Mouse (Mus musculus) testis, adult 2 months (tissue): ENCODE data around the gene Crybb2. TPM values are rescaled to one million over a fixed set of nuclear protein-coding genes. Genes with fewer than 3 reads are reported as not detected.

Source experiments
- H3K27ac ChIP-seq: fragments of 200-500 bp; 2 replicates; pipeline ENCODE4 v1.5.1; 2012; ENCODE audit warnings: low read depth, low read length; ENCODE audit not compliant: control insufficient read depth, insufficient read depth
- H3K27me3 ChIP-seq: fragments of 200-500 bp; 2 replicates; pipeline ENCODE4 v1.6.1; 2012; ENCODE audit warnings: mild to moderate bottlenecking, low read length, moderate library complexity; ENCODE audit not compliant: control insufficient read depth, insufficient read depth
- H3K36me3 ChIP-seq: fragments of 200-500 bp; 2 replicates; pipeline ENCODE4 v1.6.1; 2012; ENCODE audit warnings: mild to moderate bottlenecking, low read length; ENCODE audit not compliant: control insufficient read depth, insufficient read depth
- H3K4me1 ChIP-seq: fragments of 200-500 bp; 2 replicates; pipeline ENCODE4 v1.6.1; 2012; ENCODE audit warnings: low read length; ENCODE audit not compliant: control insufficient read depth, insufficient read depth
- H3K4me3 ChIP-seq: fragments of 200-500 bp; 2 replicates; pipeline ENCODE4 v1.5.1; 2012; ENCODE audit warnings: low read depth, mild to moderate bottlenecking, low read length, moderate library complexity, mixed read lengths; ENCODE audit not compliant: control insufficient read depth
- CTCF ChIP-seq: fragments of 200-500 bp; IDR thresholded peaks from 2 replicates; pipeline ENCODE4 v1.5.1; 2012; ENCODE audit warnings: low read depth, mild to moderate bottlenecking, inconsistent platforms, low read length, moderate library complexity; ENCODE audit not compliant: control insufficient read depth, insufficient read depth, insufficient replicate concordance
- POLR2A ChIP-seq: fragments of 200-500 bp; IDR thresholded peaks from 2 replicates; pipeline ENCODE4 v1.6.1; 2012; ENCODE audit warnings: low read depth, mild to moderate bottlenecking, inconsistent platforms, low read length, moderate library complexity; ENCODE audit not compliant: control insufficient read depth
- polyA plus RNA-seq: library from polyadenylated mRNA; depleted of rRNA; stranded (reverse); fragments of >200 nt; gene quantifications from 2 replicates; pipeline ENCODE4 v1.2.3, GENCODE M21; 2012; rRNA removed

Crybb2 gene
- polyA plus RNA-seq, 1 experiment: not detected

DNA sequence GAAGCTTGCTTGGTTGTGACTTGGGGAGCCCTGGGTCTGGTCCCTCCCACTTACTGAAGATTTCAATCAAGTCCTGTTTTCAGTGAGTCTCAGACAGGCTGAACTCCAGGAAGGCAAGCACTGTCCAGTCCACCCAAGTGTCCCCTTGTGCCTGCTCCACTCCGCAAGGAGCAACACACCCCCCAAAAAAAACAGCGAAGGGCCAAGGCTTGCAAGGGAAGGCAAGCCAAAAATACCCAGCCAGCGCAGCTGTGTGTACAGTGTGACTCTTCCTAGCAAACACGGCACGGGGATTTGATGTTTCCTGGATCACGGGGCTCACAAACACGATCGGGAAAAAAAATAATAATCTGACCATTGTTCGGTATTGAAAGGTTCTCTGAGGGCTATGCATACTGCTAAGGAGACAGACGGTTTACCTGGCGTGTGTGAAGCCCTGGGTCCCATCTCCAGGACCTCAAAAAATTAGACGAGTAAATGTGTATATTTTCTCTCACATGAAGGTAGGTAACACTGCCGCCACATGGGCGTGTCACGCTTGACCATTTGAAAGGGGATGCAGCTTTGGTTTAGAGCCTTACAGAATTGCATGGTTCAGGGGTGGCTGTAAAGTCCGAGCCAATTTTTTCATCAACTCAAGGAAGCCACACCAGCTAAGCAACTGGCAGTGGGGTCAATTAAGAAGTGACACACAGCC, 55.7 kb downstream of the Crybb2 start:
- Histone ChIP-seq H3K27me3 (no peaks in the 10 kb centered on the region), H3K4me1 (peaks cover 13% of the 10 kb centered on the region), H3K27ac (no peak overlapping the region), H3K4me3 (peak overlapping the region; percentile 89), H3K36me3 (no peaks in the 10 kb centered on the region)
- TF ChIP-seq POLR2A (no peak), CTCF (no peak)

- Histone ChIP-seq H3K4me1 (peaks cover 13% of the 10 kb centered on the region), H3K27me3 (no peaks in the 10 kb centered on the region), H3K27ac (no peak overlapping the region), H3K4me3 (no peak overlapping the region), H3K36me3 (no peaks in the 10 kb centered on the region)
- no peak for TF ChIP-seq POLR2A
- TF ChIP-seq CTCF: no peak
Measured at GRCm38 (mm10) chr5:113011926-113012325, 58.0 kb downstream of the Crybb2 start.

GRCm38 (mm10) chr5:113009183-113009820, 60.6 kb downstream of the Crybb2 start:
- Histone ChIP-seq H3K36me3 (no peaks in the 10 kb centered on the region), H3K27me3 (no peaks in the 10 kb centered on the region), H3K4me3 (no peak overlapping the region), H3K27ac (no peak overlapping the region), H3K4me1 (peaks cover 5% of the 10 kb centered on the region)
- TF ChIP-seq POLR2A (no peak), CTCF (no peak)

- peaks cover 5% of the 10 kb centered on the region for H3K4me1 ChIP-seq
- TF ChIP-seq POLR2A (no peak), CTCF (no peak)
- H3K27ac ChIP-seq: no peak overlapping the region
- no peak overlapping the region for H3K4me3 ChIP-seq
- H3K36me3 ChIP-seq: no peaks in the 10 kb centered on the region
- H3K27me3 ChIP-seq: no peaks in the 10 kb centered on the region
Measured at GRCm38 (mm10) chr5:113008496-113008895, 61.4 kb downstream of the Crybb2 start.

Other genes starting within 250 kb of the Crybb2 start
- 36.8 and 39.4 TPM in 2 replicates for gene Myo18b, start 173.8 kb downstream of the Crybb2 start, polyA plus RNA-seq
- 15.3 and 15.8 TPM in 2 replicates for gene Grk3, start 54.3 kb downstream of the Crybb2 start, polyA plus RNA-seq
- gene Crybb3, start 11.5 kb upstream of the Crybb2 start, polyA plus RNA-seq: 0.41 and 0.84 TPM in 2 replicates
- gene 2900026A02Rik, start 151.1 kb upstream of the Crybb2 start, polyA plus RNA-seq: 2.1 and 2.2 TPM in 2 replicates
- gene Tmem211, start 156.8 kb upstream of the Crybb2 start, polyA plus RNA-seq: not detected in 2 replicates
- 1.8 and 2.2 TPM in 2 replicates for gene Sgsm1, start 240.7 kb upstream of the Crybb2 start, polyA plus RNA-seq